Mouse (Mus musculus): ENCODE results near the gene Klf4. TPM values are rescaled to one million over a fixed set of nuclear protein-coding genes. Genes with fewer than 3 reads are reported as not detected.

The Klf4 gene
- polyA plus RNA-seq, 1 experiment from 2014 or later, result 2.8 TPM

- Histone ChIP-seq H3K27ac (ENCODE audit: low read depth, low read length) (no peak overlapping the region), H3K4me1 (ENCODE audit: control insufficient read depth, insufficient read depth, low read length) (peaks cover 16% of the 10 kb centered on the region; the same call in 1 of the 2 replicates), H3K36me3 (ENCODE audit: control insufficient read depth, insufficient read depth, low read length) (no peaks in the 10 kb centered on the region), H3K9ac (replicated peaks; ENCODE audit: low read depth, low read length) (peak overlapping the region; percentile 55; the same call in 1 of the 2 replicates), H3K9me3 (ENCODE audit: control insufficient read depth, low read length) (no peaks in the 10 kb centered on the region), H3K27me3 (ENCODE audit: control insufficient read depth, insufficient read depth, low read length) (peaks cover 10% of the 10 kb centered on the region), H3K4me2 (ENCODE audit: low read depth, low read length) (peak overlapping the region; percentile 92), H3K4me3 (ENCODE audit: low read depth, low read length) (peak overlapping the region; percentile 59)
- ATAC-seq (ENCODE audit: low read depth), result peak; percentile 24; the same call in 1 of the 2 replicates
- WGBS, result 0% methylated on average over 24 of the region's 27 CpGs
Measured at GRCm38 (mm10) chr4:55530236-55530635, 2.0 kb downstream of the Klf4 start.

DNA sequence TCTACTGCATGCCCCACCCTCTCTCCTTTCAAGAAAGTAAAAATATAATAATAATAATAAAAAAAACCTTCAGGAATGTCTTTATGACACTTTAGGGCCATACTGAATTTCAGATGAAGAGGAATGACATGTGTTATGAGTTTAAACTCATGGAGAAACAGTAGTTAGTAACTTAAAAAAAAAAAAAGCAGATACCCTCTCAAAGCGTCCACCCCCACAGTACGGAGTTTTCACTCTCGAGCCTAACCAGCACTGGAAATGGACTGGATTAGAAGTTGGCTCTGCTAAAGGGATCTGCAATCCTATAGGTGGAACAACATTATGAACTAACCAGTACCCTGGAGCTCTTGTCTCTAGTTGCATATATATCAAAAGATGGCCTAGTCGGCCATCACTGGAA, 3.9 kb downstream of the Klf4 start:
- H3K4me1 ChIP-seq (ENCODE audit: control insufficient read depth, insufficient read depth, low read length), result peaks cover 12% of the 10 kb centered on the region; the same call in 1 of the 2 replicates
- H3K9me3 ChIP-seq (ENCODE audit: control insufficient read depth, low read length), result no peaks in the 10 kb centered on the region
- no peak overlapping the region for H3K9ac ChIP-seq (replicated peaks; ENCODE audit: low read depth, low read length)
- 82% methylated on average over 4 of the region's 4 CpGs for WGBS
- H3K4me3 ChIP-seq (ENCODE audit: low read depth, low read length), result no peak overlapping the region
- H3K27ac ChIP-seq (ENCODE audit: low read depth, low read length), result no peak overlapping the region
- H3K27me3 ChIP-seq (ENCODE audit: control insufficient read depth, insufficient read depth, low read length), result peaks cover 10% of the 10 kb centered on the region
- no peaks in the 10 kb centered on the region for H3K36me3 ChIP-seq (ENCODE audit: control insufficient read depth, insufficient read depth, low read length)
- no peak for ATAC-seq (ENCODE audit: low read depth)
- H3K4me2 ChIP-seq (ENCODE audit: low read depth, low read length), result no peak overlapping the region

- no peak for ATAC-seq (ENCODE audit: low read depth)
- 85% methylated on average over 12 of the region's 12 CpGs for WGBS
- Histone ChIP-seq H3K4me2 (ENCODE audit: low read depth, low read length) (no peak overlapping the region), H3K27me3 (ENCODE audit: control insufficient read depth, insufficient read depth, low read length) (peaks cover 10% of the 10 kb centered on the region), H3K4me1 (ENCODE audit: control insufficient read depth, insufficient read depth, low read length) (peaks cover 12% of the 10 kb centered on the region; the same call in 1 of the 2 replicates), H3K4me3 (ENCODE audit: low read depth, low read length) (no peak overlapping the region), H3K9me3 (ENCODE audit: control insufficient read depth, low read length) (no peaks in the 10 kb centered on the region), H3K36me3 (ENCODE audit: control insufficient read depth, insufficient read depth, low read length) (no peaks in the 10 kb centered on the region), H3K9ac (replicated peaks; ENCODE audit: low read depth, low read length) (no peak overlapping the region), H3K27ac (ENCODE audit: low read depth, low read length) (no peak overlapping the region)
Measured at GRCm38 (mm10) chr4:55527931-55528330, 4.3 kb downstream of the Klf4 start.

- Histone ChIP-seq H3K4me1 (ENCODE audit: control insufficient read depth, insufficient read depth, low read length) (peaks cover 10% of the 10 kb centered on the region; the same call in 1 of the 2 replicates), H3K9ac (replicated peaks; ENCODE audit: low read depth, low read length) (no peak overlapping the region), H3K36me3 (ENCODE audit: control insufficient read depth, insufficient read depth, low read length) (no peaks in the 10 kb centered on the region), H3K4me3 (ENCODE audit: low read depth, low read length) (no peak overlapping the region), H3K27me3 (ENCODE audit: control insufficient read depth, insufficient read depth, low read length) (peaks cover 4% of the 10 kb centered on the region), H3K9me3 (ENCODE audit: control insufficient read depth, low read length) (no peaks in the 10 kb centered on the region), H3K4me2 (ENCODE audit: low read depth, low read length) (no peak overlapping the region), H3K27ac (ENCODE audit: low read depth, low read length) (no peak overlapping the region)
- ATAC-seq (ENCODE audit: low read depth), result no peak
- 79% methylated on average over 5 of the region's 5 CpGs for WGBS
Measured at GRCm38 (mm10) chr4:55526247-55527115, 5.8 kb downstream of the Klf4 start.

- no peak overlapping the region for H3K4me2 ChIP-seq (ENCODE audit: low read depth, low read length)
- H3K9me3 ChIP-seq (ENCODE audit: control insufficient read depth, low read length), result no peaks in the 10 kb centered on the region
- no peak overlapping the region for H3K4me3 ChIP-seq (ENCODE audit: low read depth, low read length)
- H3K27me3 ChIP-seq (ENCODE audit: control insufficient read depth, insufficient read depth, low read length), result no peaks in the 10 kb centered on the region
- H3K9ac ChIP-seq (replicated peaks; ENCODE audit: low read depth, low read length), result no peak overlapping the region
- H3K4me1 ChIP-seq (ENCODE audit: control insufficient read depth, insufficient read depth, low read length), result no peaks in the 10 kb centered on the region
- 81% methylated on average over 4 of the region's 4 CpGs for WGBS
- no peak overlapping the region for H3K27ac ChIP-seq (ENCODE audit: low read depth, low read length)
- no peaks in the 10 kb centered on the region for H3K36me3 ChIP-seq (ENCODE audit: control insufficient read depth, insufficient read depth, low read length)
- ATAC-seq (ENCODE audit: low read depth), result no peak
Measured at GRCm38 (mm10) chr4:55523921-55524320, 8.3 kb downstream of the Klf4 start.

- H3K27ac ChIP-seq (ENCODE audit: low read depth, low read length), result no peak overlapping the region
- no peak overlapping the region for H3K9ac ChIP-seq (replicated peaks; ENCODE audit: low read depth, low read length)
- no peak overlapping the region for H3K4me2 ChIP-seq (ENCODE audit: low read depth, low read length)
- no peaks in the 10 kb centered on the region for H3K27me3 ChIP-seq (ENCODE audit: control insufficient read depth, insufficient read depth, low read length)
- H3K36me3 ChIP-seq (ENCODE audit: control insufficient read depth, insufficient read depth, low read length), result no peaks in the 10 kb centered on the region
- no peak overlapping the region for H3K4me3 ChIP-seq (ENCODE audit: low read depth, low read length)
- H3K4me1 ChIP-seq (ENCODE audit: control insufficient read depth, insufficient read depth, low read length), result no peaks in the 10 kb centered on the region
- no peaks in the 10 kb centered on the region for H3K9me3 ChIP-seq (ENCODE audit: control insufficient read depth, low read length)
- ATAC-seq (ENCODE audit: low read depth), result no peak
- WGBS, result 87% methylated on average over 7 of the region's 7 CpGs
Measured at GRCm38 (mm10) chr4:55517438-55517837, 14.8 kb downstream of the Klf4 start.

DNA sequence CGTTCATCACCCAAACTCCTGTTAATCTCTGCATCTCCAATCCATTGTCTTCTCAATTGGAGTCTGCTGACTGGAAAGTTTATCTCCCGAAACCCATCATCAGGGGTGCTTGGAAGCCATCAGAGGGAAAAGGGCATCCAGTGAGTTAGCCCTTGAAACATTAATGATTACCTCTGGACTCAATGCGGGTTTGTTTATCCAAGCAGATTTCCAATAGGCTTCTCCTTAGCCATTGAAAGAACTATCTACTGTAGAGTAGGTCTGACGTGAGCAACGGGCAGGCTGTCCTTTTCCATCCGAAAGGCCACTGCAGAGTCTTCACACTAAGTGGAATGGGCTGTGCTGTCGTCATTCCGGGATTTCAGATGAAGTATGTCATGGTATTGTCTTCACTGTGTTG, 16.2 kb downstream of the Klf4 start:
- no peaks in the 10 kb centered on the region for H3K36me3 ChIP-seq (ENCODE audit: control insufficient read depth, insufficient read depth, low read length)
- WGBS, result 89% methylated on average over 8 of the region's 8 CpGs

DNA sequence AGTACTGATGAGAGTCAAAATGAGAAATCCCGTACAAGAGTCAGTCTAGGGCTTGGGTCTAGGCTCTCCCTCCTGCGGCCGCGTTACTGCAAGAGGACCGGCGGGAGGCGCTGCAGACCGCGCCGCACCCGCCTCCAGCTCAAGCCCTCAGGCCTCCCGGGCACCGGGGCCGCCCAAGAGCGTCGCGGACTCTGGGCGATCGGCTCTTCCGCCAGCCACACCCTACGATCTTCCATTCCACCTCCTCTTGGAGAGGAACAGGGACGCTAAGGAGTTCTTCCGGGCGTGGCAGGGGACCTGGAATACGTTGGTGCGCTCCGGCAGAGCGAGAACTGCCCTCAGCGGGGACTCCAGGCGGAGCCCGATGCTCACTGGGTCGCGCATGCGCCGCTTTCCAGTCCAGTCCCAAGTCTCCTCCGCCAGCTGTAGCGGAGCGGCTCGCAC, 17.5 kb downstream of the Klf4 start:
- H3K9ac ChIP-seq (replicated peaks; ENCODE audit: low read depth, low read length), result peak overlapping the region; percentile 61
- H3K27ac ChIP-seq (ENCODE audit: low read depth, low read length), result peak overlapping the region; percentile 61; the same call in 1 of the 2 replicates
- no peaks in the 10 kb centered on the region for H3K4me1 ChIP-seq (ENCODE audit: control insufficient read depth, insufficient read depth, low read length)
- H3K36me3 ChIP-seq (ENCODE audit: control insufficient read depth, insufficient read depth, low read length), result no peaks in the 10 kb centered on the region
- peak overlapping the region; percentile 59 for H3K4me2 ChIP-seq (ENCODE audit: low read depth, low read length)
- ATAC-seq (ENCODE audit: low read depth), result peak; percentile 99
- H3K9me3 ChIP-seq (ENCODE audit: control insufficient read depth, low read length), result no peaks in the 10 kb centered on the region
- peak overlapping the region; percentile 59 for H3K4me3 ChIP-seq (ENCODE audit: low read depth, low read length)
- WGBS, result 0% methylated on average over 39 of the region's 39 CpGs
- H3K27me3 ChIP-seq (ENCODE audit: control insufficient read depth, insufficient read depth, low read length), result no peaks in the 10 kb centered on the region

More for the DNA sequence above, 16.2 kb downstream of the Klf4 start:
- H3K9me3 ChIP-seq (ENCODE audit: control insufficient read depth, low read length), result no peaks in the 10 kb centered on the region
- H3K27ac ChIP-seq (ENCODE audit: low read depth, low read length), result no peak overlapping the region
- no peak overlapping the region for H3K9ac ChIP-seq (replicated peaks; ENCODE audit: low read depth, low read length)
- H3K4me2 ChIP-seq (ENCODE audit: low read depth, low read length), result no peak overlapping the region
- H3K27me3 ChIP-seq (ENCODE audit: control insufficient read depth, insufficient read depth, low read length), result no peaks in the 10 kb centered on the region
- no peaks in the 10 kb centered on the region for H3K4me1 ChIP-seq (ENCODE audit: control insufficient read depth, insufficient read depth, low read length)
- ATAC-seq (ENCODE audit: low read depth), result no peak
- no peak overlapping the region for H3K4me3 ChIP-seq (ENCODE audit: low read depth, low read length)

- H3K4me2 ChIP-seq (ENCODE audit: low read depth, low read length), result no peak overlapping the region
- no peaks in the 10 kb centered on the region for H3K36me3 ChIP-seq (ENCODE audit: control insufficient read depth, insufficient read depth, low read length)
- H3K27me3 ChIP-seq (ENCODE audit: control insufficient read depth, insufficient read depth, low read length), result no peaks in the 10 kb centered on the region
- no peak overlapping the region for H3K4me3 ChIP-seq (ENCODE audit: low read depth, low read length)
- ATAC-seq (ENCODE audit: low read depth), result no peak
- no peaks in the 10 kb centered on the region for H3K9me3 ChIP-seq (ENCODE audit: control insufficient read depth, low read length)
- no peak overlapping the region for H3K27ac ChIP-seq (ENCODE audit: low read depth, low read length)
- no peaks in the 10 kb centered on the region for H3K4me1 ChIP-seq (ENCODE audit: control insufficient read depth, insufficient read depth, low read length)
- 87% methylated on average over 7 of the region's 7 CpGs for WGBS
- no peak overlapping the region for H3K9ac ChIP-seq (replicated peaks; ENCODE audit: low read depth, low read length)
Measured at GRCm38 (mm10) chr4:55513615-55514279, 18.5 kb downstream of the Klf4 start.
